Mouse (Mus musculus) embryonic facial prominence, embryonic 15.5 days (tissue): ENCODE data around the gene Sdc1. TPM values are rescaled to one million over a fixed set of nuclear protein-coding genes. Genes with fewer than 3 reads are reported as not detected.

Experiments
- ATAC-seq: fragments of 200-750 bp; cut with Nextera tagmentation; 2 replicates; pipeline ENCODE4 v1.8.0; 2017; ENCODE audit warnings: low read depth, moderate TSS enrichment; ENCODE audit not compliant: insufficient number of reproducible peaks, low FRiP score, low TSS enrichment
- H3K27ac ChIP-seq: fragments of 300-500 bp; sonication (generic); replicated peaks from 2 replicates; pipeline ENCODE4 v1.5.1; 2015; ENCODE audit warnings: mild to moderate bottlenecking, inconsistent platforms
- H3K27me3 ChIP-seq: fragments of 300-500 bp; sonication (generic); 2 replicates; pipeline ENCODE4 v1.6.1; 2015; ENCODE audit warnings: inconsistent platforms
- H3K36me3 ChIP-seq: fragments of 300-500 bp; sonication (generic); 2 replicates; pipeline ENCODE4 v1.6.1; 2015; ENCODE audit warnings: mild to moderate bottlenecking, inconsistent platforms
- H3K4me1 ChIP-seq: fragments of 300-500 bp; sonication (generic); 2 replicates; pipeline ENCODE4 v1.6.1; 2015; ENCODE audit warnings: inconsistent platforms
- H3K4me2 ChIP-seq: fragments of 300-500 bp; sonication (generic); replicated peaks from 2 replicates; pipeline ENCODE4 v1.6.1; 2015; ENCODE audit warnings: mild to moderate bottlenecking, inconsistent platforms
- H3K4me3 ChIP-seq: fragments of 300-500 bp; sonication (generic); replicated peaks from 2 replicates; pipeline ENCODE4 v1.5.1; 2015; ENCODE audit warnings: mild to moderate bottlenecking, inconsistent platforms
- H3K9ac ChIP-seq: fragments of 300-500 bp; sonication (generic); 2 replicates; pipeline ENCODE4 v1.6.1; 2015; ENCODE audit warnings: inconsistent platforms
- H3K9me3 ChIP-seq: fragments of 300-500 bp; sonication (generic); replicated peaks from 2 replicates; pipeline ENCODE4 v1.6.1; 2016; ENCODE audit warnings: inconsistent platforms
- WGBS: fragments of 180-500 bp; shearing (Covaris S2); methylation state at CpG from one replicate; pipeline ENCODE4 v1.1.7; 2015; 5-methylcytosine and 5-hydroxymethylcytosine counted together
- polyA plus RNA-seq: library from polyadenylated mRNA; unstranded; fragments of >200 nt; fragmentation: Nextera tagmentation; extraction: Ambion mirVana; gene quantifications from 2 replicates; pipeline ENCODE4 v1.2.1, GENCODE M21; 2015

Sdc1 gene
- polyA plus RNA-seq, 1 experiment from 2014 or later, result 181 TPM

DNA sequence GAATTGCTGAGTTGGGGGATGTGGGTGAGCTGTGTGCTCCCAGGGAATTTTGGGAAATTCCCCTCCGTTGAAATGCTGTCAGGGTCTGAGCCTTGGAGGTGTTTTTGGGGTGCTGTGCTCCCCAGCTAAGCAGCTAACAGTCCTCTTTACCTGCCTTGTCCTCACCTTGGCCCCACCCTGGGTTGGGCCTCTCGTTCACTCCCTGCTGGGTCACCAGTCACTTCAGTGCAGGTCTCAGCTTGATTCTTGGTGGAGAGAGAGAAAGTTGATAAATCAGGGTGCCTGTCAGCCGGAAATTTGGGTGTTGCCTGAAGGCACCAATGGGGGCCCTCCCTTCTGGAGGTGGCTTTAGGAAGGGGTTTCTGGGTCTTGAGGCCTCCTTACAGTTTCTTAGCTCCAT, 11.4 kb downstream of the Sdc1 start:
- H3K4me3 ChIP-seq, result no peak overlapping the region
- H3K36me3 ChIP-seq, result no peaks in the 10 kb centered on the region
- no peak for ATAC-seq
- no peak overlapping the region for H3K9ac ChIP-seq
- no peaks in the 10 kb centered on the region for H3K27me3 ChIP-seq
- peaks cover 86% of the 10 kb centered on the region for H3K4me1 ChIP-seq
- H3K9me3 ChIP-seq, result no peaks in the 10 kb centered on the region
- peak overlapping the region; percentile 80 for H3K27ac ChIP-seq
- 60% methylated on average over 3 of the region's 3 CpGs for WGBS
- peak overlapping the region; percentile 19; the same call in 1 of the 2 replicates for H3K4me2 ChIP-seq

- no peak overlapping the region for H3K9ac ChIP-seq
- no peaks in the 10 kb centered on the region for H3K9me3 ChIP-seq
- peaks cover 79% of the 10 kb centered on the region for H3K4me1 ChIP-seq
- no peak overlapping the region for H3K4me2 ChIP-seq
- no peak for ATAC-seq
- no peak overlapping the region for H3K27ac ChIP-seq
- H3K27me3 ChIP-seq, result no peaks in the 10 kb centered on the region
- H3K4me3 ChIP-seq, result no peak overlapping the region
- 61% methylated on average over 9 of the region's 9 CpGs for WGBS
- H3K36me3 ChIP-seq, result 0 out of 2 replicates have a peak, but pooled peaks cover 2% of the 10 kb centered on the region
Observed at GRCm38 (mm10) chr12:8784189-8784588, 13.1 kb downstream of the Sdc1 start.

DNA sequence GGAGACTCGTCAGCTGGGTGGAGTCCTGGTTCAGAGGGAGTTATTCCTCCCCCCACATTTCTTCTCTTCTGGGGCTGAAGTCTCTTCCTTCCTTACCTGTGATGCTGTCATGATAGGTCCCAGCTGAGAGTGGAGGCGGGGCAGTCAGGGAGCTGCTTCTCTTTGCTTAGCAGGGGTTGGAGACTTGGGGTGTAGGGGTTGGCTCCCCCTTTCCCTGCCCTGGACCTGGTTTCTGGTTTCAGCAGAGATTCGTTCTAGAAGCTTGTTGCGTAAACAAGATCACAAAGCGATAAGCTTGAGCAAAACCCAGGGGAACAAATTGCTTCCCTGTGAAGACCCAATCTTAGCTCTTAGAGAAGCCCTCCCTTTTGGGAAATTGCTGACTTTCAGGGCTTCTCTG, 15.4 kb downstream of the Sdc1 start:
- no peaks in the 10 kb centered on the region for H3K27me3 ChIP-seq

DNA sequence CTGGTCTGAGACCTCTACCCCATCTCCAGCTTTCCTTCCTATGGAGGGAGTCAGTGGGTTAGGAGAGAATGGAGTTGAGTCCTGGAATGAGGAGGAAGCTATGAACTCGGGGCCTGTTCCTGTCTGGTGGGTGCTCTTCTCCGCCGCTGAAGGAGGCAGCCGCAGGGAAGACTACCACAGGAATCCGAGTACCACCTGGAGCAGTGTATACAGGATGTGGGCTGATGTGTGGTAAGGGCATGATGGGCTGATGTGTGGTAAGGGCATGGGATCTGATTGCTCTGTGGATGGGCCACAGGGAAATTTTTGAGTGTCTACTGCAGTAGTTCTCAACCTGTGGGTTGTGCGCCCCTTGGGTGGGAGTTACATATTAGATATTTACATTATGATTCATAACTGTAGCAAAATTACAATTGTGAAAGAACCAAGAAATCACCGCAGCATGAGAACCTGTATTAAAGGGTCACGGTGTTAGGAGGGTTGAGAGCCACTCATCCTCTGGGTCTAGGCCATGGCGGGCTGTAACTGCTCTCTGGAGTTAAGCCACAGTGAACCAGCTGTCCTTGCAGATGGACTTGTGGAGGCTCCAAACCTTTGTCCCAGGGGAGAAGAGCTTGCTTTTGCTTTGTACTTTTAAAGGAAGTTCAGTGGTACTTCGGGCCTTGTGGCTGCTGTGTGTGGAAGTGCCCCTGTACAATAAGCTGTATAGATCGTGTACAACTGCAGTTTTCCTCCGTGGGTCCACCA, 16.0 kb downstream of the Sdc1 start:
- no peak overlapping the region for H3K4me2 ChIP-seq
- WGBS, result 70% methylated on average over 12 of the region's 12 CpGs
- H3K4me1 ChIP-seq, result peaks cover 52% of the 10 kb centered on the region
- ATAC-seq, result no peak
- no peak overlapping the region for H3K4me3 ChIP-seq
- peaks cover 31% of the 10 kb centered on the region for H3K36me3 ChIP-seq
- H3K27me3 ChIP-seq, result no peaks in the 10 kb centered on the region
- no peaks in the 10 kb centered on the region for H3K9me3 ChIP-seq
- H3K27ac ChIP-seq, result peak overlapping the region; percentile 23; the same call in 1 of the 2 replicates
- H3K9ac ChIP-seq, result no peak overlapping the region

More for the DNA sequence above, 15.4 kb downstream of the Sdc1 start:
- Histone ChIP-seq H3K9ac (no peak overlapping the region), H3K4me1 (peaks cover 59% of the 10 kb centered on the region), H3K36me3 (peaks cover 25% of the 10 kb centered on the region), H3K27ac (peak overlapping the region; percentile 35; the same call in 1 of the 2 replicates), H3K4me3 (no peak overlapping the region), H3K9me3 (no peaks in the 10 kb centered on the region), H3K4me2 (no peak overlapping the region)
- ATAC-seq, result no peak
- WGBS, result 57% methylated on average over 5 of the region's 5 CpGs

DNA sequence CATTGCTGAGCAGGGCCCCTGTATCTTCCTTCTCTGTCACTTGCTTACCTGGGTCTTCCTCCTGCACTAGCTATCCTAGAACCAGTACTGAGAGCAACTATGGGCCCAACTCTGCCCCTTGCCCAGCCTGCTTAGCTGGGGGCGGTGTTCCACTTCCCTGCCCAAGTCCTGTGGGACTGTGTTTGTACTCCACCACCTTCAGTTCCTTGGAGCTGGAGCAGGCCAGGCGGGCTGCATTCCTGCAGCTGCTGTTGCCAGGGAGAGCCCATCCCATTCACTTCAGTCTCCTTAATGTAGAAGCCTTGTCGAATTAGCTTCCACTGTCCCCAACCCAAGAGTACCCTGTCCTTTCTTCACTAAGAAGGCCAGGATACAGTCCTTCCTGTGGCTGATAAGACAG, 17.3 kb downstream of the Sdc1 start:
- no peaks in the 10 kb centered on the region for H3K9me3 ChIP-seq
- peaks cover 40% of the 10 kb centered on the region for H3K36me3 ChIP-seq
- no peak for ATAC-seq
- WGBS, result 67% methylated on average over 3 of the region's 3 CpGs
- H3K4me3 ChIP-seq, result no peak overlapping the region
- no peak overlapping the region for H3K27ac ChIP-seq
- H3K9ac ChIP-seq, result no peak overlapping the region
- H3K4me1 ChIP-seq, result peaks cover 39% of the 10 kb centered on the region
- H3K4me2 ChIP-seq, result no peak overlapping the region
- no peaks in the 10 kb centered on the region for H3K27me3 ChIP-seq

DNA sequence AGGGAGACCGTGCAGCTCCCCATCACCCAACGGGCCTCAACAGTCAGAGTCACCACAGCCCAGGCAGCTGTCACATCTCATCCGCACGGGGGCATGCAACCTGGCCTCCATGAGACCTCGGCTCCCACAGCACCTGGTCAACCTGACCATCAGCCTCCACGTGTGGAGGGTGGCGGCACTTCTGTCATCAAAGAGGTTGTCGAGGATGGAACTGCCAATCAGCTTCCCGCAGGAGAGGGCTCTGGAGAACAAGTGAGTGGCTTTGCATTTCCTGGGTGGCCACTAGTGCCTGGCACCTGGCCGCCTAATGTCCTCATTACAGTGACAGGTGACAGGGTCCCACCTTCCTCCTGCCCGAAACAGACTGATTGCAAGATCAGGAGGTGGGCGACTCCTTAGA, 19.5 kb downstream of the Sdc1 start:
- Histone ChIP-seq H3K9ac (no peak overlapping the region), H3K9me3 (no peaks in the 10 kb centered on the region), H3K4me1 (peaks cover 27% of the 10 kb centered on the region), H3K4me3 (no peak overlapping the region), H3K27me3 (no peaks in the 10 kb centered on the region), H3K4me2 (no peak overlapping the region), H3K27ac (no peak overlapping the region), H3K36me3 (peaks cover 59% of the 10 kb centered on the region)
- 89% methylated on average over 12 of the region's 12 CpGs for WGBS
- no peak for ATAC-seq

DNA sequence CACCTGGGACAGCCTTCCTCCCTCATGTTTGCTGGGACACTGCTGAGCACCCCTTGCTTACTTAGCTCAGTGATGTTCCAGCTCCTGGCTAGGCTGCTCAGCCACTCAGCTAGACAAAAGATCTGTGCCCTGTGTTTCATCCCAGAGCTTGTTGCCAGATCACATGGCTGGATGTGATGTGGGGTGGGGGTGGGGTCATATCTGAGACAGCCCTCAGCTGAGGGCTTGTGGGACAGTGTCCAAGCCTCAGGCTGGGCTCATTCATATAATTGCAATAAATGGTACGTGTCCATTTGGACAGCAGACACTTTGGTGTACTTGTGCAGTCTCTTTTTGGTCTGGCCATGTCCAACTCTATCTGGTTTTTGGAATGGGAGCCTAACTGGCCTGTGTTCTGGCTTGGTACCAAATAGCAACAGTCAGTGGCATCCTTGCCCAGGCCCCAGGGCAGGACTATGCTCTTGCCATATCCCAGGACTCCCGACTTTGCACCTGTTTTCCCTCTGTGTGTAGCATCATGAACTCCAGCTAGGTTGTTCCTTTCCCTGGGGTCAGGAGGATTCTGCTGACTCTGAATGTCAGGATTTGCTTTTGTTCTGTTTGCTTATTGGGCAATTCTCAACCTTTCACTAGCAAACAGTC, 22.4 kb downstream of the Sdc1 start:
- WGBS, result 82% methylated on average over 2 of the region's 2 CpGs
- Histone ChIP-seq H3K4me2 (no peak overlapping the region), H3K27ac (no peak overlapping the region), H3K9me3 (no peaks in the 10 kb centered on the region), H3K4me3 (no peak overlapping the region), H3K9ac (no peak overlapping the region), H3K4me1 (peaks cover 13% of the 10 kb centered on the region), H3K36me3 (peaks cover 59% of the 10 kb centered on the region), H3K27me3 (no peaks in the 10 kb centered on the region)
- no peak for ATAC-seq

DNA sequence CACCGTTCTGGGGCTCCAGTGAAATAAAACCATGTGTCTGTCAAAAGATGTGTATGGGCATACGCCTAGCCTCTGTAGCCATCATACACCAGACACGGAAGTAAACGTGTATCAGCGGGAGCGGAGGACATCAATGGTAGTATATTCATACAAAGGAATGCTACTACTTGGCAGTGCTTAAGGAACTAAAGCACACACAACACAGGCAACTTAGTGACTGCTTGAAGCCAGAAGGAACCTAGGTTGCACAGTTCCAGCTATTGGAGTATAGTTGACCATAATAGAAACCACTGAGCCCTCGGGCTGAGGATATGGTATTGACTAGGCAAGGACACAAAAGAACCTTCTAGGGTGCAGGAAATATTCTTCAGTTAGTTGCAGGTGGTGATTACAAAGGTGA, 26.8 kb downstream of the Sdc1 start:
- Histone ChIP-seq H3K9ac (no peak overlapping the region), H3K27ac (peak overlapping the region; percentile 70), H3K4me1 (peaks cover 20% of the 10 kb centered on the region), H3K27me3 (no peaks in the 10 kb centered on the region), H3K9me3 (no peaks in the 10 kb centered on the region), H3K36me3 (peaks cover 25% of the 10 kb centered on the region), H3K4me3 (no peak overlapping the region), H3K4me2 (no peak overlapping the region)
- WGBS, result 53% methylated on average over 7 of the region's 7 CpGs
- no peak for ATAC-seq

GRCm38 (mm10) chr12:8798486-8799020, 27.4 kb downstream of the Sdc1 start:
- H3K36me3 ChIP-seq, result peaks cover 19% of the 10 kb centered on the region
- H3K4me3 ChIP-seq, result no peak overlapping the region
- H3K4me1 ChIP-seq, result peaks cover 23% of the 10 kb centered on the region
- no peak overlapping the region for H3K9ac ChIP-seq
- 30% methylated on average over 9 of the region's 9 CpGs for WGBS
- no peak overlapping the region for H3K4me2 ChIP-seq
- no peaks in the 10 kb centered on the region for H3K27me3 ChIP-seq
- H3K27ac ChIP-seq, result peak overlapping the region; percentile 70
- no peak for ATAC-seq
- H3K9me3 ChIP-seq, result no peaks in the 10 kb centered on the region

- Histone ChIP-seq H3K9me3 (no peaks in the 10 kb centered on the region), H3K27ac (no peak overlapping the region), H3K36me3 (no peaks in the 10 kb centered on the region), H3K4me1 (peaks cover 18% of the 10 kb centered on the region), H3K4me2 (no peak overlapping the region), H3K27me3 (no peaks in the 10 kb centered on the region), H3K9ac (no peak overlapping the region), H3K4me3 (no peak overlapping the region)
- ATAC-seq, result no peak
- 34% methylated on average over 10 of the region's 10 CpGs for WGBS
Observed at GRCm38 (mm10) chr12:8803421-8804076, 32.4 kb downstream of the Sdc1 start.

GRCm38 (mm10) chr12:8804077-8804456, 32.9 kb downstream of the Sdc1 start:
- Histone ChIP-seq H3K9me3 (no peaks in the 10 kb centered on the region), H3K27me3 (no peaks in the 10 kb centered on the region), H3K36me3 (no peaks in the 10 kb centered on the region), H3K9ac (no peak overlapping the region), H3K4me2 (no peak overlapping the region), H3K27ac (no peak overlapping the region), H3K4me1 (peaks cover 13% of the 10 kb centered on the region), H3K4me3 (no peak overlapping the region)
- ATAC-seq, result no peak
- WGBS, result 84% methylated on average over 3 of the region's 3 CpGs
